Mouse (Mus musculus) liver, embryonic 16.5 days (tissue): ENCODE data around the gene Mtor. TPM values are rescaled to one million over a fixed set of nuclear protein-coding genes. Genes with fewer than 3 reads are reported as not detected.

ENCODE experiments used
- ATAC-seq: fragments of 200-750 bp; cut with Nextera tagmentation; 2 replicates; pipeline ENCODE4 v1.8.0; 2017; ENCODE audit warnings: low read depth, mild to moderate bottlenecking, moderate number of reproducible peaks, moderate library complexity
- H3K27ac ChIP-seq: fragments of 300-500 bp; sonication (generic); 2 replicates; pipeline ENCODE4 v1.5.1; 2014; ENCODE audit warnings: mild to moderate bottlenecking, low read length
- H3K27me3 ChIP-seq: fragments of 300-500 bp; sonication (generic); 2 replicates; pipeline ENCODE4 v1.6.1; 2014; ENCODE audit warnings: low read depth, low read length, mixed read lengths; ENCODE audit not compliant: control insufficient read depth, insufficient read depth
- H3K36me3 ChIP-seq: fragments of 300-500 bp; sonication (generic); 2 replicates; pipeline ENCODE4 v1.6.1; 2014; ENCODE audit warnings: mild to moderate bottlenecking; ENCODE audit not compliant: control insufficient read depth, insufficient read depth
- H3K4me1 ChIP-seq: fragments of 300-500 bp; sonication (generic); 2 replicates; pipeline ENCODE4 v1.6.1; 2014; ENCODE audit warnings: low read depth, low read length, mixed read lengths; ENCODE audit not compliant: control insufficient read depth
- H3K4me2 ChIP-seq: fragments of 300-500 bp; sonication (generic); 2 replicates; pipeline ENCODE4 v1.6.1; 2014; ENCODE audit warnings: low read depth, low read length, mixed read lengths
- H3K4me3 ChIP-seq: fragments of 300-500 bp; sonication (generic); 2 replicates; pipeline ENCODE4 v1.5.1; 2014; ENCODE audit warnings: low read depth, mild to moderate bottlenecking, low read length
- H3K9ac ChIP-seq: fragments of 300-500 bp; sonication (generic); 2 replicates; pipeline ENCODE4 v1.6.1; 2014; ENCODE audit warnings: low read depth, low read length
- H3K9me3 ChIP-seq: fragments of 300-500 bp; sonication (generic); replicated peaks from 2 replicates; pipeline ENCODE4 v1.6.1; 2016; ENCODE audit warnings: low read length; ENCODE audit not compliant: control insufficient read depth
- WGBS: fragments of 180-500 bp; shearing (Covaris S2); extraction: QIAGEN DNeasy Blood & Tissue Kit; methylation state at CpG from one replicate; pipeline ENCODE4 v1.1.7; 2014; ENCODE audit not compliant: insufficient replicate concordance; 5-methylcytosine and 5-hydroxymethylcytosine counted together
- polyA plus RNA-seq: library from polyadenylated mRNA; unstranded; fragments of >200 nt; fragmentation: Nextera tagmentation; extraction: Ambion mirVana; gene quantifications from 2 replicates; pipeline ENCODE4 v1.2.1, GENCODE M21; 2015

Gene Mtor
- polyA plus RNA-seq, 1 experiment from 2014 or later: 7.6 TPM

- H3K27me3 ChIP-seq: no peaks in the 10 kb centered on the region
- 80% methylated on average over 12 of the region's 12 CpGs for WGBS
- no peak overlapping the region for H3K9ac ChIP-seq
- H3K36me3 ChIP-seq: peaks cover 42% of the 10 kb centered on the region
- no peak for ATAC-seq
- no peak overlapping the region for H3K4me2 ChIP-seq
- no peak overlapping the region for H3K4me3 ChIP-seq
- H3K4me1 ChIP-seq: no peaks in the 10 kb centered on the region
- H3K9me3 ChIP-seq: no peaks in the 10 kb centered on the region
- no peak overlapping the region for H3K27ac ChIP-seq
These were observed 12.4 kb downstream of the Mtor start for GRCm38 (mm10) chr4:148460656-148461284.

GRCm38 (mm10) chr4:148461772-148462171 lies 13.4 kb downstream of the Mtor start:
- 75% methylated on average over 4 of the region's 4 CpGs for WGBS
- Histone ChIP-seq H3K4me2 (no peak overlapping the region), H3K4me3 (no peak overlapping the region), H3K9ac (no peak overlapping the region), H3K36me3 (peaks cover 40% of the 10 kb centered on the region), H3K9me3 (no peaks in the 10 kb centered on the region), H3K27me3 (no peaks in the 10 kb centered on the region), H3K4me1 (no peaks in the 10 kb centered on the region), H3K27ac (no peak overlapping the region)
- ATAC-seq: no peak

- Histone ChIP-seq H3K9ac (no peak overlapping the region), H3K4me1 (no peaks in the 10 kb centered on the region), H3K27me3 (no peaks in the 10 kb centered on the region), H3K4me2 (no peak overlapping the region), H3K9me3 (no peaks in the 10 kb centered on the region), H3K36me3 (peaks cover 44% of the 10 kb centered on the region), H3K27ac (no peak overlapping the region), H3K4me3 (no peak overlapping the region)
- 87% methylated on average over 13 of the region's 13 CpGs for WGBS
- ATAC-seq: no peak
These were observed 14.3 kb downstream of the Mtor start for GRCm38 (mm10) chr4:148462717-148463116.

- Histone ChIP-seq H3K9me3 (no peaks in the 10 kb centered on the region), H3K27ac (no peak overlapping the region), H3K36me3 (peaks cover 43% of the 10 kb centered on the region), H3K27me3 (no peaks in the 10 kb centered on the region), H3K4me3 (no peak overlapping the region), H3K4me1 (no peaks in the 10 kb centered on the region), H3K4me2 (no peak overlapping the region), H3K9ac (no peak overlapping the region)
- whole genome bisulfite sequencing: 77% methylated on average over 14 of the region's 14 CpGs
- peak; percentile 33 for ATAC-seq
These were observed 15.0 kb downstream of the Mtor start for GRCm38 (mm10) chr4:148463208-148463960.

DNA sequence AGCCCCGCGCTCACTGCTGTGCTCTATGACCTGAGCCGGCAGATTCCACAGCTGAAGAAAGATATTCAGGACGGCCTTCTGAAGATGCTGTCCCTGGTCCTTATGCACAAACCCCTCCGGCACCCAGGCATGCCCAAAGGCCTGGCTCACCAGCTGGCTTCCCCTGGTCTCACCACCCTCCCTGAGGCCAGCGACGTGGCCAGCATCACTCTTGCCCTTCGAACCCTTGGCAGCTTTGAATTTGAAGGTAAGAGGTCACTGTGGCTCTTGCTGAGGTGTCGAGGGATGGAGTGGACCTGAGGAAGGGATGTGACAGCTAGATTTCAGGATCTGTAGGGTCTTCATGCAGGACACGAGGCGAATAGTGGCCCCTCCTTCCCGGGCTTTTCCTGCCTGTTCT lies 15.9 kb downstream of the Mtor start:
- no peak overlapping the region for H3K4me2 ChIP-seq
- no peaks in the 10 kb centered on the region for H3K9me3 ChIP-seq
- no peak overlapping the region for H3K9ac ChIP-seq
- peaks cover 43% of the 10 kb centered on the region for H3K36me3 ChIP-seq
- H3K27me3 ChIP-seq: no peaks in the 10 kb centered on the region
- no peak overlapping the region for H3K4me3 ChIP-seq
- 85% methylated on average over 12 of the region's 12 CpGs for WGBS
- no peaks in the 10 kb centered on the region for H3K4me1 ChIP-seq
- H3K27ac ChIP-seq: no peak overlapping the region
- ATAC-seq: no peak

GRCm38 (mm10) chr4:148464869-148465268 lies 16.5 kb downstream of the Mtor start:
- no peak overlapping the region for H3K4me3 ChIP-seq
- 89% methylated on average over 12 of the region's 12 CpGs for WGBS
- no peak for ATAC-seq
- peaks cover 45% of the 10 kb centered on the region for H3K36me3 ChIP-seq
- H3K27me3 ChIP-seq: no peaks in the 10 kb centered on the region
- no peaks in the 10 kb centered on the region for H3K9me3 ChIP-seq
- no peak overlapping the region for H3K27ac ChIP-seq
- no peak overlapping the region for H3K9ac ChIP-seq
- H3K4me1 ChIP-seq: no peaks in the 10 kb centered on the region
- no peak overlapping the region for H3K4me2 ChIP-seq

GRCm38 (mm10) chr4:148466511-148467079 lies 18.2 kb downstream of the Mtor start:
- ATAC-seq: no peak
- WGBS: 82% methylated on average over 5 of the region's 5 CpGs
- Histone ChIP-seq H3K9ac (no peak overlapping the region), H3K36me3 (peaks cover 49% of the 10 kb centered on the region), H3K4me2 (no peak overlapping the region), H3K27me3 (no peaks in the 10 kb centered on the region), H3K4me3 (no peak overlapping the region), H3K27ac (no peak overlapping the region), H3K9me3 (no peaks in the 10 kb centered on the region), H3K4me1 (no peaks in the 10 kb centered on the region)

DNA sequence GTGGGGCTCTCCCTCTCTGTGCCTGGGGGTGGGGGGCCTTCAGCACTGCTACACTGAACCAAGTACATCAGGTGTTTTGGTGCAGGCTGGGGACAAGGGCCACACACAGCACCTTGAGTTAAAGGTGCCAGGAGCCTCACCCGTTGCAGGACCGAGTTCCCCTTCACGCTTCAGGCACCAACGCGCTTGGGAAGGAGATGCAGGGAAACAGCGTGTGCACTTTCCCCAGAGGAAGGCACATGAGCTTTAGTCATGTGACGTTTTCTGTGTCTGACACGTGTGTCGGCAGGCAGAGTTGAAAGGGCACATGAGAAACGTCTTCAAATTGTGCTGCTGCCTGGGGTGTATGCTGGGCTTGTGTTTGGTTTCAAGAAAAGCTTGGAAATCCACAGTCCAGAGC lies 20.0 kb downstream of the Mtor start:
- Histone ChIP-seq H3K9ac (no peak overlapping the region), H3K4me3 (no peak overlapping the region), H3K9me3 (no peaks in the 10 kb centered on the region), H3K4me2 (no peak overlapping the region), H3K4me1 (no peaks in the 10 kb centered on the region), H3K27me3 (no peaks in the 10 kb centered on the region), H3K36me3 (peaks cover 48% of the 10 kb centered on the region), H3K27ac (no peak overlapping the region)
- ATAC-seq: no peak
- WGBS: 89% methylated on average over 10 of the region's 10 CpGs
